In the genomic region with DNA sequence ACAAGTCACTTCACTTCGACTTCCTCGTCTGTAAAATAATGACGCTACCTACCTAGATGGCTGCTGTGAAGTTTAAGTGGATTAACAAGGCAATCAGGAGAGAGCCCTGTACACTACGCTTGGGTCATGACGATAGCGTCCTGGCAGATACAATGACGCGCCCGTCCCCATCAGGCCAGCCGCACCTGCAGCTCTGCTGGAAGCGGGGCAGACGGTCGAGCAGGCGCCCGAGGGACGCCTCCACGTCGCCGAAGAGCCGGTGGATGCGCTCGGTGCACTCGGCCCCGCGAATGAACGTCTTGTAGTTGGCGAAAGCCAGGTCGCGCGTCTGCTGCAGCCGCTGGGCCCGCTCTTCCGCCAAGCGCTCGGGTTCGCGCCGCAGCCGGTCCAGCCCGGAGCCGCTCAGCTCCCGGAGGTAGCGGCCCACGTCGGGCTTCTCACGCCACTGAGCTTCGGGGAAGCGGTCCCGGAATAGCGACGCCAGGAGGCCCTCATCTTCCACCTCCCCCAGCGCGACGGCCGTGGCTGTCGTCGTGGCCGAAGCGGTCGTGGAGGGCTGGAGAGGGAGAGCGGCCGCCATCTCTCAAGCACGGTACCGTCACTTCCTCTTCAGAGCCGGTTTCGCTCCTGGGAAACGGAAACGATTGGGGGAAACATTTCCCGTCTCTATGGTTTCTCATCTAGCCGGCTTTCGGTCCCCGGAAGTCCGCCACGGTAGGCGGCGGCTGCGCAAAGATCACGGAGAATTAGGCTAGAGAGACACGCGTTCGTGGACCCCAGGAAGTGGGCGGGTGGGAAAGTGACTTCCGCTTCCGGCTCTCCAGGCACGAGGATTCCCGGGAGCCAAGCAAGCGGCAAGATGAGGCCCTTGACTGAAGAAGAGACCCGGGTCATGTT, we compare ENCODE assay signal across 8 mouse cellular contexts. TPM values are rescaled to one million over a fixed set of nuclear protein-coding genes. Genes with fewer than 3 reads are reported as not detected.
A peak's percentile ranks its signal among the peaks of the same experiment; 100 is the strongest.
DNase-seq lines count a peak whose midpoint lies in the region; ATAC-seq lines count a peak whose summit lies in the region.

A gene (minus strand): TSS at position 614 of the 897 bp plus-strand sequence.
A gene (plus strand): TSS at position 802 of the 897 bp plus-strand sequence.

- no peaks in the 10 kb centered on the region for H3K9me3 ChIP-seq in intestine, embryonic 14.5 days (ENCODE audit: control insufficient read depth, low read length)

- peak within 1 kb of the TSS; percentile 76 for H3K9ac ChIP-seq in intestine, embryonic 14.5 days (ENCODE audit: low read length)

- no peaks in the 10 kb centered on the region for H3K27me3 ChIP-seq in intestine, embryonic 14.5 days (replicated peaks; ENCODE audit: control insufficient read depth, insufficient read depth, low read length)

- H3K36me3 ChIP-seq in intestine, embryonic 14.5 days (ENCODE audit: control insufficient read depth, insufficient read depth, low read length), result peaks cover 56% of the 10 kb centered on the region

- peak; percentile 86 to 88 for DNase-seq in adrenal gland, adult 18-20 months (ENCODE audit: low spot score in 2 of 2)
- DNase-seq in embryo, embryonic 11 days, result peak; percentile 98
- DNase-seq in gastrocnemius, postnatal 25 days, result peak; percentile 96
- DNase-seq in intestine, embryonic 14.5 days (ENCODE audit: low spot score), result peak; percentile 95
- peak; percentile 96 to 97 for DNase-seq in left cerebral cortex, postnatal 14 days (ENCODE audit: low spot score in 2 of 2)
- DNase-seq in mesoderm, embryonic 11.5 days (ENCODE audit: low read depth, low spot score), result peak; percentile 98
- peak; percentile 96 to 98 for DNase-seq in right cerebral cortex, postnatal 36 days (ENCODE audit: low spot score in 2 of 2)
- DNase-seq in yolk sac, embryonic 10.5 days (ENCODE audit: low spot score), result peak; percentile 97

- H3K4me1 ChIP-seq in intestine, embryonic 14.5 days (replicated peaks; ENCODE audit: control insufficient read depth, insufficient read depth, low read length), result peaks cover 15% of the 10 kb centered on the region; the same call in 1 of the 2 replicates

- peak; percentile 90 for ATAC-seq in intestine, embryonic 14.5 days (replicated peaks; ENCODE audit: low FRiP score, low TSS enrichment, low read depth)

- peak within 1 kb of the TSS; percentile 96 for H3K4me2 ChIP-seq in intestine, embryonic 14.5 days (ENCODE audit: low read length)

- peak within 1 kb of the TSS; percentile 90 for H3K4me3 ChIP-seq in intestine, embryonic 14.5 days (ENCODE audit: low read depth, low read length)

- peak within 1 kb of the TSS; percentile 62 for H3K27ac ChIP-seq in intestine, embryonic 14.5 days (ENCODE audit: low read depth)

- WGBS in intestine, embryonic 14.5 days, result under 1% methylated on average over 88 of the region's 88 CpGs

- intact Hi-C loops in left cerebral cortex, postnatal 14 days (cut with DNase I), result no loop called here

RNA-seq across cellular contexts. Expression of the first gene that starts in this region (rescaled TPM):
- total RNA-seq in adrenal gland, adult 18-20 months (2021), result 10 to 100 TPM; 33.2 to 35.3 TPM
- 10 to 100 TPM; 15.8 to 17.6 TPM for total RNA-seq in gastrocnemius, postnatal 25 days (2021)
- polyA plus RNA-seq in intestine, embryonic 14.5 days (2014; fragmentation: Nextera tagmentation; extraction: Ambion mirVana), result 37.9 and 38.7 TPM in 2 replicates
- total RNA-seq in left cerebral cortex, postnatal 14 days (2021), result 10 to 100 TPM; 26.5 to 29.5 TPM

RNA-seq across cellular contexts. Expression of the second gene that starts in this region (rescaled TPM):
- 10 to 100 TPM; 47.5 to 54.1 TPM for total RNA-seq in adrenal gland, adult 18-20 months (2021)
- 10 to 100 TPM; 14.7 to 18.5 TPM for total RNA-seq in gastrocnemius, postnatal 25 days (2021)
- 102 and 107 TPM in 2 replicates for polyA plus RNA-seq in intestine, embryonic 14.5 days (2014; fragmentation: Nextera tagmentation; extraction: Ambion mirVana)
- 10 to 100 TPM; 43.4 to 53.6 TPM for total RNA-seq in left cerebral cortex, postnatal 14 days (2021)

Comparison
In these comparisons a context has a peak if more than half of its experiments do, and no peak if none do; other contexts are left out.
1. Peak in every context shown above with its lines: DNase-seq, ATAC-seq, H3K4me3 ChIP-seq and H3K27ac ChIP-seq.